Mouse (Mus musculus) embryonic fibroblast, embryonic 13.5 days (primary cell): ENCODE results near the gene Greb1.

Experiments
- CTCF ChIP-seq: IDR thresholded peaks from 2 replicates; pipeline ENCODE4 v1.5.1; 2011; ENCODE audit warnings: mild to moderate bottlenecking, control low read depth, low read length, moderate library complexity, borderline replicate concordance; ENCODE audit not compliant: insufficient read depth
- POLR2A ChIP-seq: IDR thresholded peaks from 2 replicates; pipeline ENCODE4 v1.6.1; 2011; ENCODE audit warnings: low read depth, mild to moderate bottlenecking, control low read depth, low read length, moderate library complexity

DNA sequence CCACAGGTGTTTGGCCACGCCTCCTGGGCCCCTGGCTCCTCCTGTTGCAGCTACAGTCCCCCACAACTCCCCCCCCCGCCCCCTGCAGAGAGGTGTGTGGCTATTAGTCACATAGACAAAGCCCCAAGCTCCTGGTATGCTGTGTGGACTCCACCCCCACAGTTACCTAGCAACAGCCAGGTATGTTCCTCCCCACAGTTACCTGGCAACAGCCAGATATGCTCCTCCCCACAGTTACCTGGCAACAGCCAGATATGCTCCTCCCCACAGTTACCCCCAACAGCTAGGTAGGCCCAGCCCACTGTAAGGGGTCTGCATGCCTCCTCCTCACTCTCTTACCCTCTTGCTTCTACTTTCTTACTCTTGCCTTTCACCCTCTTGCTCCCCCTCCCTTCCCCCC is 135.7 kb downstream of the Greb1 start:
- TF ChIP-seq POLR2A (no peak), CTCF (no peak)
